Mouse (Mus musculus): ENCODE measurements around the gene Mitf.

Mitf gene

DNA sequence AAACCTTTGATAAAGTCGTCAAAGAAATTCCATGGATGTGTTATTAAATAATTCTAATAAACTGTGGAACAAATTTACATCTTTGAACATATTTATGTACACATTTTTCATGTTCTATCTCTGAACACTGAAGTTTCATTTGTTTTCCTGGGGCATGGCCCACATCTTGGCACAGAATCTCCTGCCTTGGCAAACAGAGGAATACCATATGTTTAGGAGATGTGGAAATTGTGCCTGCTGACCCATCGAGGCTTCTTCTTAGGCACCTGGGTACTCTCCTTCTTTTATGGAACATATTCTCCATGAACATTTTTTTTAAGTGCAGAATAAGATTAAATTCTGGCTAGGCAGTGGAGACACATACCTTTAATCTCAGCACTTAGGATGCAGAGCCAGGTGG is 6.2 kb upstream of the Mitf start:
- Histone ChIP-seq H3K36me3 (ENCODE audit: control insufficient read depth, insufficient read depth, low read length, poor library complexity, severe bottlenecking) (no peaks in the 10 kb centered on the region), H3K27me3 (ENCODE audit: control insufficient read depth, insufficient read depth, low read length, poor library complexity, severe bottlenecking) (no peaks in the 10 kb centered on the region)
- no peak for DNase-seq (ENCODE audit: low read depth, low spot score)

DNA sequence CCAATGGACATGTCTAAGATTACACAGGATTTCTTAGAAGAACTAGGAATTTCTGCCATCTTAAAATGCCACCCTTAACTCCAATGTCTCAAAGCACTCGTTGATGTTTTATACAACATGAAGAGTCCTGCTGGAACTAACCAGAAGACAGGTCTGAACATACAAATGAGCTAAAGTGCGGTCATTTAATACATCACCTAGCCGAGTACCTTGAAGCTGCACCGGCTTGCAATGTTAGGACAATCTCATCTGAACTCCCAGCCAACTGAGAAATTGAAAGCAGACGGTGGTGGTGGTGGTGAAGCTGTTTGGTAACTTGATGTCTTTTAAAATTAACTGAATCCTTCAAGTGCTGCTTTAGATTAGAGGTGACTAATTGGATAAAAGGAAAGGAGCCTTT is 801 bp upstream of the Mitf start:
- peak; percentile 3 for DNase-seq (ENCODE audit: low read depth, low spot score)
- no peaks in the 10 kb centered on the region for H3K27me3 ChIP-seq (ENCODE audit: control insufficient read depth, insufficient read depth, low read length, poor library complexity, severe bottlenecking)
- no peaks in the 10 kb centered on the region for H3K36me3 ChIP-seq (ENCODE audit: control insufficient read depth, insufficient read depth, low read length, poor library complexity, severe bottlenecking)

DNA sequence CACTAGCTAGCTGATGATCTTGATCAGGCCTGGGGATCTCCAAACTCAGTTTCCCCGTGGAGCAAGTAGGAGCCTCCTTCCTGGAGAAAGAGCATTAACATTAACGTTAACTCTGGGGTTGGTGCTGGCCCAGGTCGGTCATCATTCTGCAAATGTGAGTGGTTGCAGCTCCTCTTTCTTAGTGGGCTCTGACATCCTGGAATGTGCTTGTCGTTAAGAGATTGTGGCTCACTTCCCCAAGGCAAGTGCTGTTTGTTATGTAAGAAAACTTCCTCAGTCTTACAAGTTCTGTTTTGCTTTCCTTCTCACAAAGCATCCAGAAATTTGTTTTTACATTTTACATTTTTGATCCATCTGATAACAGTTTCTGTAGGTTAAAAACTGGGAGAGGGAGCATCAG is 7.3 kb downstream of the Mitf start:
- Histone ChIP-seq H3K27me3 (ENCODE audit: control insufficient read depth, insufficient read depth, low read length, poor library complexity, severe bottlenecking) (no peaks in the 10 kb centered on the region), H3K36me3 (ENCODE audit: control insufficient read depth, insufficient read depth, low read length, poor library complexity, severe bottlenecking) (no peaks in the 10 kb centered on the region)
- DNase-seq (ENCODE audit: low read depth, low spot score) = no peak

DNA sequence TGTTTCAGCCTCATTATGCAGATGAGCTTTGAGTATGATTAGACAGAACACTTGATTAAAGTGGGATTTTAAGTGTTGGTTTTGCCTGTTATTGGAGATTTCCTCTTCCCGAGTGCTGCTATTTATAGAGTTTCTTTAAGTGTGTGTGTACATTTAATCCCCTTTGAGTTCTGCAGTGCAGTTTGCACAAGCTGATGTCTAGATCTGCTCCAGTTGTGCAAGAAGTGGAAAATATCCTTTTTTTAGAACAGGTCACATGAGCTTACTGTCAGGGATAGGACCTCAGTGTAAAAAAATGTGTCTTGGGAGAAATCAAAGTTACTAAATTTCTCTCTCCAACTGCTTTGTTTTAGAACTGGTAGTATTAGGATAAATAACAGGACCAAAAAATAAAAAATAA is 8.9 kb downstream of the Mitf start:
- DNase-seq (ENCODE audit: low read depth, low spot score) = no peak
- Histone ChIP-seq H3K36me3 (ENCODE audit: control insufficient read depth, insufficient read depth, low read length, poor library complexity, severe bottlenecking) (no peaks in the 10 kb centered on the region), H3K27me3 (ENCODE audit: control insufficient read depth, insufficient read depth, low read length, poor library complexity, severe bottlenecking) (no peaks in the 10 kb centered on the region)

DNA sequence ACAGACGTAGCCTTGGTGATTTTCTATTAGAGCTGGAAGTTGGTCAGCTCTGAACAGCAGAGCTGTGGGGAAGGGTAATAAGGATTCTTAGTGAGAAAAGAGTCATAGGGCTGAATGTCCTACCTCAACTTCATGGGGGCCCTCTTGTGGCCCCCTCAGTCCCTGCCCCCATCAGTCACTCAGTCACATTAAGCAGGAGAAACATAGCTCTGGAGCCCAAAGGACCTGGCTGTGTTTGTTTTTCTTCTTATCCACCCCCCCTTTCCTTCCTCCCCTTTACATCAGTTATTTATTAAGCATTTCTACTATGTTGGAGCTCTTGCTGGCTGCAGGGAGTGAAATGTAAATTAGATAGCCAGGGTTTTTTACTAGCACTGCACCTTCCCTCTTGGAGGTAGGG is 10.0 kb downstream of the Mitf start:
- no peaks in the 10 kb centered on the region for H3K36me3 ChIP-seq (ENCODE audit: control insufficient read depth, insufficient read depth, low read length, poor library complexity, severe bottlenecking)
- no peaks in the 10 kb centered on the region for H3K27me3 ChIP-seq (ENCODE audit: control insufficient read depth, insufficient read depth, low read length, poor library complexity, severe bottlenecking)
- DNase-seq (ENCODE audit: low read depth, low spot score) = no peak

DNA sequence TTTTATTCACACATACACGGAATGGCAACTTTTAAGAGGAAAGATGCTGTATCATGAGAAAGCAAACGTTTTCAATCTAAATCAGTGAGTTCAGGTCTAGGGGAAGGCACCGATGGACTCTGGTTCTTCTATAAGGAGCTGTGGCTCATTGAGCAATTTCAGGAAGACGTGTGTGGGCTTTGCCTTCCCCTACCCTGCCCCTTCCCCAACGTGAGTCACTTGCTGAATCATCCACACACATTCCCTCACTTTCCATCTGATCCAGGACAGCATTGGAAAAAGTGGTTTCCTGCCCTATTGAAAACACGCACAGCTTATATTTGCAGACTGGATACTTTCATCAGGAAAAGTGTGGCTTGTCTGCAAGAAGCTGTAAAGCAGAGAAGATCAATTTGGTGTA is 11.3 kb downstream of the Mitf start:
- Histone ChIP-seq H3K27me3 (ENCODE audit: control insufficient read depth, insufficient read depth, low read length, poor library complexity, severe bottlenecking) (no peaks in the 10 kb centered on the region), H3K36me3 (ENCODE audit: control insufficient read depth, insufficient read depth, low read length, poor library complexity, severe bottlenecking) (no peaks in the 10 kb centered on the region)
- no peak for DNase-seq (ENCODE audit: low read depth, low spot score)

DNA sequence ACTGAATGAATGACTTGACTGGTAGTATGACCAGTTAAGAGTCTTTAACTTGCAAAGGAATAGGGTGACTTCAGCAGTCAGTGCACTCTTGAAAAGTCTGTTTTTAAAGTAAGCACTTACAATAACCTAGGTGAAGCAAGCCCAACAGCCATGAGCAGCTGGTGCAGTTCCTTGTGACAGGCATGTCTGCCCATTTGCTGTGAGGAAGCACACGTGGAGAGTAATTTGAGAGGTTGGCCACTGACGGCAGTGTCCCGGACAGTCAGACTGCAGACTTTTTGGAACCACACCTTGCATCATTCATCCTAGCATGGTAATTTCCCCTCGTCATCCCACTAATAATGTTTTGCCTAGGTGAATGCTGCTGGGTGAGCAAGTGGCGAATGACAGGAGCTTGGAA is 12.1 kb downstream of the Mitf start:
- no peaks in the 10 kb centered on the region for H3K27me3 ChIP-seq (ENCODE audit: control insufficient read depth, insufficient read depth, low read length, poor library complexity, severe bottlenecking)
- H3K36me3 ChIP-seq (ENCODE audit: control insufficient read depth, insufficient read depth, low read length, poor library complexity, severe bottlenecking) = no peaks in the 10 kb centered on the region
- no peak for DNase-seq (ENCODE audit: low read depth, low spot score)

DNA sequence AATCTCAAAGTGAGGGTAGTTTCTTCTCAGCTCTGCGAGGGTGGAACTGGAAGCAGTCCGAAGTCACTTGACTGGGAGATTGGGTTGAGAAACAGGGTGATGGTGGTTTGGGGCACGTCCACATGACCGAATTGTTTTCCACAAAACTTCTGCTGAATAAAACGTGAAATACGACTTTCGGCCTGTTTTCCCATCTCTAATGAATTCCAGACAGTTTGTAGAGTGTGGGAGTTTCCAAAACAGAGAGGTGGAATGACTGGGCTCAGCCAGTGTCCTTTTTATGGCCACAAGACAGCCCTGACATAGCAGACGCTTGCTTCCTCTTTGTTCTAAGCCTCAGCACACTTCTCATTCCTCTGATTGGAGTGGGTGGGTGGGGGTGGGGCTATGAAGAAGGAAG is 13.7 kb downstream of the Mitf start:
- DNase-seq (ENCODE audit: low read depth, low spot score) = no peak

DNA sequence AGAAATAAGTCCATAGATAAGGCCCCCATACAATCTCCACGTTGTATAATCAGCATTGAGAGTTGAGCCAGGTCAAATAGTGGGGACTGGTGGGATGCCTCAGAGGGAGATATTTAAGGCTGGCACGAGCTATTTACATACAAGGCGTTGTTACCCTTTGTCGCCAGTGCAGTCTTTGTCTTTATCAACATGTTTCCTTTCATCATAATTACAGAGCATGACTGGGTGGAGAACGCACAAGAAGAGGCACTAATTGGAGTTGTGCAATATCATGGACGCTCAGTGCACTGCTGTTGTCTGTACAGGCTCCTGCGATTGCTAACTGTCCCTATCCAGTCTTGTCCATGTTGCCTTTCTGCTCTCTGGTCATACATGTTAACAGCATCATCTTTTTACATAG is 15.0 kb downstream of the Mitf start:
- DNase-seq (ENCODE audit: low read depth, low spot score) = no peak

More for the DNA sequence above, 13.7 kb downstream of the Mitf start:
- Histone ChIP-seq H3K36me3 (ENCODE audit: control insufficient read depth, insufficient read depth, low read length, poor library complexity, severe bottlenecking) (no peaks in the 10 kb centered on the region), H3K27me3 (ENCODE audit: control insufficient read depth, insufficient read depth, low read length, poor library complexity, severe bottlenecking) (no peaks in the 10 kb centered on the region)

DNA sequence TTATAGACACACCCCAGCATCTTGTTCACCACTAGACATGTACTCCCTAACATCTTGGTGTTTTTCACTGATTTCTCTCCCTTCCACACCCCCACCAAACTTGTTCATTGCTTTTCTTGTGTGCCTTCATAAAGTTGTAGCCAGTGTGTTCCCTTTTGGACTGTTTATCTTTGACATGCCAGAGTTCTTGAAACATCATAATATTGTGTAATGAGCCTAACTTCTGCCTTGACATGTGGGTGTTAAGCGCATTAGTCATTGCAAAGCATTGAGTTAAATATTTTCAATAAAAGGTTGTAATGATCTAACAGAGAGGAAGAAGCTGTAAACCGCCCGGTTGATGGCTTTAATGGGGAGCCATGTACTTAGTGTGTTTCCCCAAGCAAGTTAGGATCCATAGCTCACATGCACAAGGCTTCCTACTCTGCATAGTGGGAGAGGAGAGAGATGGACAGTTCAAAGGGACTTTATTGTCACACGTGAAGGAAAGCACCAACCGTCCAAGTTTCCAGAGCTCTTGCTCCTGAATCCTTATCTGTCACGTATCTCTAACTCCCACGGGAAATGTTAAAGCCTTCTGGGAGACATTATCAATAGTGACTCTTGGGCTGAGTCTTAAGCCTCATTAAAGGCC is 19.9 kb downstream of the Mitf start:
- DNase-seq (ENCODE audit: low read depth, low spot score) = no peak
- Histone ChIP-seq H3K36me3 (ENCODE audit: control insufficient read depth, insufficient read depth, low read length, poor library complexity, severe bottlenecking) (no peaks in the 10 kb centered on the region), H3K27me3 (ENCODE audit: control insufficient read depth, insufficient read depth, low read length, poor library complexity, severe bottlenecking) (no peaks in the 10 kb centered on the region)

More for the DNA sequence above, 15.0 kb downstream of the Mitf start:
- H3K36me3 ChIP-seq (ENCODE audit: control insufficient read depth, insufficient read depth, low read length, poor library complexity, severe bottlenecking) = no peaks in the 10 kb centered on the region
- H3K27me3 ChIP-seq (ENCODE audit: control insufficient read depth, insufficient read depth, low read length, poor library complexity, severe bottlenecking) = no peaks in the 10 kb centered on the region

DNA sequence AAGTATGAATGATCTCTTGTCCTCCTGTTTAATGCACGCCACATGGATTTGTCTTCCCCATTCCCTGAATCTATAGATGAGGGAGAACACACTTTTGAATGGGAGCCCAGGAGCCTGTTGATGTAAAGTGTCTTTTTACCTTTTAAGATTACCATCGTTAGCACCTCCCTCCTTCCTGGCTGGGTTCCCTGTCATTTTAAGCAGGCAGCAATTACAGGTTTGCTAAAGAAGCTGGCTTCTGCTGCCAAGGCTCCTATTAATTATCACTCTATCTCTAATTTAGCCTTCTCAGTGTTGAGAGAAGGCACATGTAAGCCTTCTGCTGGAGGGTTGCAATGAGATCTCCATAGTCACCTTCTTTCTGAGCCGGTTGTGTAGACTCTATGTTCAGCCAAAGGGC is 21.2 kb downstream of the Mitf start:
- DNase-seq (ENCODE audit: low read depth, low spot score) = no peak
- Histone ChIP-seq H3K36me3 (ENCODE audit: control insufficient read depth, insufficient read depth, low read length, poor library complexity, severe bottlenecking) (no peaks in the 10 kb centered on the region), H3K27me3 (ENCODE audit: control insufficient read depth, insufficient read depth, low read length, poor library complexity, severe bottlenecking) (no peaks in the 10 kb centered on the region)

DNA sequence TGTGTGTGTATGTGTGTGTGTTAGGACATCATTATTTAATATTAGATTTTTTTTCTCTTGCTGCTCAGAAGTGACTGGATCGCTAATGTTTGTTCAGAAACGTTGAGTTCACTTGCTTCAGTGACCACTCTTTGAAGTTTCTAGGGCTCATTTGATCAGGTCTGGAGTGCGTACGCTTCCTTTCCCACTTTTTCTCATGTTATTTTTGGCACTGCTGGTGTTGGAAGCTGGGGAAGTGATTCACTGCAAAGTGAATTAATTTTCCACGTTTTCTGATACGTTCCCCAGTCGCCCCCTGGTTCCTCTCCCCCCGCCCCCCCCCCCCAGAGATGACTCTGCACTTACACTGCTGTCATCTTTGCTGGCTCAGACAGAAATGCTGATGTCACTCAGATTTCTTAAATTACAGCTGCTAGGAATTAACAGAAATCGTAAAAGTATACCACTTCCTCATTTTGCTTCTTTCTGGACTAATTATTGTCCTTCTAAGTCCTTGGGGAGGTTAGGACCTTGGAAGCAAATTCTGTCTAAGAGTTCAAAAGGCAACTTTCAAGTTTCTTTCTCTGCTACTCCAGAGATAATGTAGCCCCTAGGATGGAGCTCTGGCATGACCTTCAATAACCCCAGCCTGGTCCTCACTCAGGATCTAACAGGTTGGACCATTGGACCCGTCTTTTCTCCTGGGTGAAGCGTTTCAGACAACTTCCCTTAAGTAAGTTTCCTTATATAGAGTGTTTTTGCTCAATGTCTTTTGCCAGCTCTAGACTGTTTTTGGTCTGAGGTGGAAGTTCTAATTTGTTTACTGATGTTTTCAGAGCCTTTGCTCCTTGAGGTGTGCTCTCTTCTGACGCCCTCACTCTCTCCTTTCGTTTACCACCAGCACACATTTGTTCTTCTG is 22.2 kb downstream of the Mitf start:
- Histone ChIP-seq H3K36me3 (ENCODE audit: control insufficient read depth, insufficient read depth, low read length, poor library complexity, severe bottlenecking) (no peaks in the 10 kb centered on the region), H3K27me3 (ENCODE audit: control insufficient read depth, insufficient read depth, low read length, poor library complexity, severe bottlenecking) (no peaks in the 10 kb centered on the region)
- no peak for DNase-seq (ENCODE audit: low read depth, low spot score)

DNA sequence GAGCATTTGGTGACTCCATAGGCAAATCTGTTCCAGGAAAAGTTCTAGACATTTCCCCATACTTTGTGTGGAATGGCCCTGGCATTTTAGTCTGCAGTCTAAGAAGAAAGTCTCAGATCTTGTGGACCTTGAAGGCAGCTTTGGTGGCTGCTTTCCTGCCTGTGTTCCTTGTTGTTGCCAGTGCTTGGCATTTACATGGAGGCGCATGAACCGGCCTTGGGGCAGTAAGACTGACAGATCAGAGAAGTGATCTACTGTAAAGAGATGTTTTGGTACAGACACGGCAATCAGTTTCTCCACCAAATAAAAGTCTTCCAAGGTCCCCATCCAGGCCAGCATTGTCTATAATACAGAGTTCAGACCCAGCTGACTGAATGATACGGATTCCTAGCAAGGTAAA is 25.6 kb downstream of the Mitf start:
- no peaks in the 10 kb centered on the region for H3K27me3 ChIP-seq (ENCODE audit: control insufficient read depth, insufficient read depth, low read length, poor library complexity, severe bottlenecking)
- no peak for DNase-seq (ENCODE audit: low read depth, low spot score)
- H3K36me3 ChIP-seq (ENCODE audit: control insufficient read depth, insufficient read depth, low read length, poor library complexity, severe bottlenecking) = no peaks in the 10 kb centered on the region

DNA sequence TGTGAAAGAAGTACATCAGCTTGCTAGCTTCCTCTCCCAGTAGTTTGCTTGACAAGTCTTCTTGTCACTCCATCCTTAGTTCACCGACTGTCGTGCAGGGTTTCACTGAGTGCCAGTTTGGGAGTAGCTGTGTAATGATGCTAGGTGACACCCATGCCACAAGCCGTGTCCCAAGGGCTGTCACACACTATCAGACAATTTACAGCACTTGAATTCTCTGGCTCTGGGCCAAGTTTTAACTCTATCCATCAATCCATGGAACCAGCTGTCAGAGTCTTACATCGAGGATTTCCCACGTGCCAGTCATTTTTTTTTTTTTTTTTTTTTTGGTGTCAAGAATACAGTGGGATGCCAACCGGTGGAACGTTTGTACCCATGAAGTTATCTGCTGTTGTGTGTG is 29.3 kb downstream of the Mitf start:
- no peak for DNase-seq (ENCODE audit: low read depth, low spot score)
- no peaks in the 10 kb centered on the region for H3K36me3 ChIP-seq (ENCODE audit: control insufficient read depth, insufficient read depth, low read length, poor library complexity, severe bottlenecking)
- no peaks in the 10 kb centered on the region for H3K27me3 ChIP-seq (ENCODE audit: control insufficient read depth, insufficient read depth, low read length, poor library complexity, severe bottlenecking)

DNA sequence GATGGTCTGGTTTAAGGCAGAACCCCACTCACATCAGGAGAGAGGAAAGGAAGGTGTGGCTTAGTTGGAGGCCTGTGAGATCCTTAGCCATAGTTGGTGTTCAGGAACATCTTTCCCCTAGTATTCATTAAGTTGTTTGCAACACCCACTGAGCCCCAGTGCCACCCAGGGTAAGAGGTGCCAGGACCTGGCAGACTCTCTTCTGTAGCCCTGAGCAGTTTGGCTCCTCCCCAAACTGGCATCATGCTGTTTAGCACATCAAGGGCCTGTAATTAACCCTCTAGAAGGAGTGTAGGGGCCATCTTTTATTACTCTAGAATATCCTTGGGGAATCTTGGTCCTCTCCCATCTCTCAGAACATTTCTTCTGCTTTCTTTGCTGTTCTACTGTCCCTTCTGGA is 30.9 kb downstream of the Mitf start:
- no peaks in the 10 kb centered on the region for H3K36me3 ChIP-seq (ENCODE audit: control insufficient read depth, insufficient read depth, low read length, poor library complexity, severe bottlenecking)
- no peaks in the 10 kb centered on the region for H3K27me3 ChIP-seq (ENCODE audit: control insufficient read depth, insufficient read depth, low read length, poor library complexity, severe bottlenecking)
- DNase-seq (ENCODE audit: low read depth, low spot score) = no peak

Data from splenic B cell, adult 2 months (primary cell).